Mouse (Mus musculus): ENCODE results near the gene Npm3. TPM values are rescaled to one million over a fixed set of nuclear protein-coding genes. Genes with fewer than 3 reads are reported as not detected.

Npm3 gene
- polyA plus RNA-seq, 1 experiment from 2014 or later: 7.4 TPM

Other genes starting within 250 kb of the Npm3 start
- 14.1 and 16.4 TPM in 2 replicates for gene Poll, start 189.1 kb downstream of the Npm3 start, polyA plus RNA-seq (2014; fragmentation: Nextera tagmentation; extraction: Ambion mirVana)
- gene Gm17018, start 189.0 kb downstream of the Npm3 start, polyA plus RNA-seq (2014; fragmentation: Nextera tagmentation; extraction: Ambion mirVana): 62.7 and 63.4 TPM in 2 replicates
- gene Fbxw4, start 89.3 kb downstream of the Npm3 start, polyA plus RNA-seq (2014; fragmentation: Nextera tagmentation; extraction: Ambion mirVana): 2.0 and 3.5 TPM in 2 replicates
- gene Fgf8, start 6.7 kb downstream of the Npm3 start, polyA plus RNA-seq (2014; fragmentation: Nextera tagmentation; extraction: Ambion mirVana): 4.6 and 5.7 TPM in 2 replicates
- gene Mgea5, start 34.2 kb upstream of the Npm3 start, polyA plus RNA-seq (2014; fragmentation: Nextera tagmentation; extraction: Ambion mirVana): 75.6 and 93.2 TPM in 2 replicates
- 0.56 and 0.73 TPM in 2 replicates for gene Kcnip2, start 66.5 kb upstream of the Npm3 start, polyA plus RNA-seq (2014; fragmentation: Nextera tagmentation; extraction: Ambion mirVana)
- gene Armh3, start 248.9 kb upstream of the Npm3 start, polyA plus RNA-seq (2014; fragmentation: Nextera tagmentation; extraction: Ambion mirVana): 13.7 and 15.3 TPM in 2 replicates